Mouse (Mus musculus) brain, embryonic 18.5 days (tissue): ENCODE measurements around the gene Ncoa7.

Experiments
- DNase-seq: peaks from one replicate; pipeline ENCODE4 v3.0.0-alpha.2; 2012; ENCODE audit warnings: low read depth, low spot score

The Ncoa7 gene

GRCm38 (mm10) chr10:30587037-30587436, 216.1 kb downstream of the Ncoa7 start:
- DNase-seq: peak; percentile 20

- DNase-seq: no peak
These were observed 217.4 kb downstream of the Ncoa7 start for GRCm38 (mm10) chr10:30585691-30586090.
